Mouse (Mus musculus): ENCODE measurements around the gene Tbr1.

The Tbr1 gene

DNA sequence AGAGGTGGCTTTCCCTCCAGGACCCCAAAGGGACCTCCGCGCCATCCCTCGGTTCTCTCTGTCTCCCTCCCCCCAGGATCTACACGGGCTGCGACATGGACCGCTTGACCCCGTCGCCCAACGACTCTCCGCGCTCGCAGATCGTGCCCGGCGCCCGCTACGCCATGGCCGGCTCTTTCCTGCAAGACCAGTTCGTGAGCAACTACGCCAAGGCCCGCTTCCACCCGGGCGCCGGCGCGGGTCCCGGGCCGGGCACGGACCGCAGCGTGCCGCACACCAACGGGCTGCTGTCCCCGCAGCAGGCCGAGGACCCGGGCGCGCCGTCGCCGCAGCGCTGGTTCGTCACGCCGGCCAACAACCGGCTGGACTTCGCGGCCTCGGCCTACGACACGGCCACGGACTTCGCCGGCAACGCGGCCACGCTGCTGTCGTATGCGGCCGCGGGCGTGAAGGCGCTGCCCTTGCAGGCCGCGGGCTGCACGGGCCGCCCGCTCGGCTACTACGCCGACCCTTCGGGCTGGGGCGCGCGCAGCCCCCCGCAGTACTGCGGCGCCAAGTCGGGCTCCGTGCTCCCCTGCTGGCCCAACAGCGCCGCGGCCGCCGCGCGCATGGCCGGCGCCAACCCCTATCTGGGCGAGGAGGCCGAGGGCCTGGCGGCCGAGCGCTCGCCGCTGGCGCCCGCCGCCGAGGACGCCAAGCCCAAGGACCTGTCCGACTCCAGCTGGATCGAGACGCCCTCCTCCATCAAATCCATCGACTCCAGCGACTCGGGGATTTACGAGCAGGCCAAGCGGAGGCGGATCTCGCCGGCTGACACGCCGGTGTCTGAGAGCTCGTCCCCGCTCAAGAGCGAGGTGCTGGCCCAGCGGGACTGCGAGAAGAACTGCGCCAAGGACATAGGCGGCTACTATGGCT lies 9.0 kb downstream of the Tbr1 start:
- no peak for DNase-seq (ENCODE audit: low read depth)

DNA sequence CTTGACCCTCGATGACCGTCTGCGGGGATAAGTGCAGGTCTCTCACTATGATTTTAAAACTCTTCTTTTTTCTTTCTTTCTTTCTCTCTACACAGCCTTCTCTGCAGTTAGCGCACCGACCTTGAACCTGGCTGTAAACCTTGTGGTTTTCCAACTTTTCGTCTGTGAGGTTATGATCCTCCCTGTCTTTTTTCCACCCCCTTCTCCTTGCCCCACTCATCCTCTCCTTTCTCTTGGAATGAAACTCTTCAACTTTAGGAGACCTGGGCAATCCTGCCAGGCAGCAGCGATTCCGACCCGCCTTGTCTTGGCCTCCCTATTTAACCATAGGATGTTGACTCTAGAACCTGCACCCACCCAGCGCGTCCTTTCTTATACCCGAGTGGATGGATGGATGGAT lies 9.8 kb downstream of the Tbr1 start:
- DNase-seq (ENCODE audit: low read depth), result no peak

DNA sequence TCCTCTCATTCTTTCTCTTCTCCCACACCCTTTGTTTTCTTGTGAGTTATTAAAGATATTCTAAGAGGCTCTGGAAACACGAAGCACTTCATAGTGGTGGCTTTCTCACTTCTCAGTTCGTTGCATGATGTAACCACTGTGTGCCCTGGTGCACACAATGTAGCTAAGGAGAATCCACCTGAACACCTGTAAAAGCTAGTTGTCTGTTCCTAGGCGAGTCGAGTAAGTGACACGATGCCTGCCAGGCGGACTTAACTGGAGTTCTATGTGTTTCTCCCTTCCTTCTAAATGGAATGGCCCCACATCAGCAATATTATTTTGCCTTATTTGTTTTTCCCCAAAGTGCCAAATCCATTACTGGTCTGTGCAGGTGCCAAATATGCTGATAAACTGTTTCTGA lies 10.4 kb downstream of the Tbr1 start:
- DNase-seq (ENCODE audit: low read depth), result no peak

DNA sequence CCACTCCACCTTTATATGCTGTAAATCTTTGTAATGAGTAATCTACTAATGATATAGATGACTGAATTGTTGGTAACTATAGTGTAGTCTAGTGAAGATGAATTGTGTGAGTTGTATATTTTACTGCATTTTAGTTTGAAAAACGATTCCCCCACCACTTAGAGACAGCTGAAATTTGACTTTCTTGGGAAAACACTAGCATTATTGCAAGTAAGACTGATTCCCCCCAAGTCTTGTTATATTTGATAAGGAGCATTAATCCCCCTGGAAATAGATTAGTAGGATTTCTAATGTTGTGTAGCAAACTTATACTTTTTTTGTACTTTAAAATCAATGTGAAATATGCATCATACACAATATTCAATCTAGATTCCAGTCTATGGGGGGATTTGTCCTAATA lies 10.8 kb downstream of the Tbr1 start:
- DNase-seq (ENCODE audit: low read depth), result no peak

DNA sequence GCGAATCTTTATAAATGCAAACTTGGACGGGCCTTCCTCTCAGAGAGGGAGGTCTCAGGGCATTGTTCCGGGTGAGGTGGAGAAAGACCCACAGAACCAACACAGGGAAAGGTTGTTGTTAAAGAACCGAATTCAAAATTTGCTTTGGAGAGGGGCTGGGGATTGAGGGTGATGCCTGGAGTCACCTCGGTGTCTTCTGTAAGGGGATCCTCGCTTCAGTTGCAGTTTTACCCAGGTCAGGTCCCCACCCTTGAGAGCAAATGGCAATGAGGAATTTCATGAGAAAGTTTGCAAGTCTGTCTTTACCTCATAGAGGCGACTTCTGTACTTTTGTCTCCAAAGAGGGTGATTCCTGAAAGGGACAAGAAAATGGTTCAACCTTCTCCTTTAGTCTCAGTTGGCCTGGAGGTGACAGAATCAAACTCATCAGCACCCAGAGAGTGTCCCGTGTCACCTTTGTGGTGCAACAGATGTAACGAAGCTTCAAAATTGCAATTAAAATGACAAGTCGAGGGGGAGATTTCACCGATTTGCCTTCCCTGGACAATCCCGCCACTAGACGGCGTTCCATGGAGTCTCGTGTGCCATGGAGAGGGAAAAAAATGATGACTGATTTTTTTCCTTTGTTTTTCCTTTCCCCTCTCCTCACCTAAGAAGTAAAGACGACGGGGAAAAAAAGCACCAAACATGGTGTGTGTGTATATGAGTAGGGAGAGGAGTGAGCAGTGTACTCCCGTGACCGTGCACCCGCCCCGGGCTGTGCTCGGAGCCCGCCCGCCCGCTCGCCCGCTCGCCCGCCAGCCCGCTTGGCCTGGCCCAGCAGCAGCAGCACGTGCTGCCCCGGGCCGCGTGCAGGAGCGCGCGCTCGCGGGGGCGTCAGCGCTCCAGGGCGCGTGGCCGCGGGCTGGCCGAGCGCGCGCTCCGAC lies 12.1 kb downstream of the Tbr1 start:
- DNase-seq (ENCODE audit: low read depth), result no peak

DNA sequence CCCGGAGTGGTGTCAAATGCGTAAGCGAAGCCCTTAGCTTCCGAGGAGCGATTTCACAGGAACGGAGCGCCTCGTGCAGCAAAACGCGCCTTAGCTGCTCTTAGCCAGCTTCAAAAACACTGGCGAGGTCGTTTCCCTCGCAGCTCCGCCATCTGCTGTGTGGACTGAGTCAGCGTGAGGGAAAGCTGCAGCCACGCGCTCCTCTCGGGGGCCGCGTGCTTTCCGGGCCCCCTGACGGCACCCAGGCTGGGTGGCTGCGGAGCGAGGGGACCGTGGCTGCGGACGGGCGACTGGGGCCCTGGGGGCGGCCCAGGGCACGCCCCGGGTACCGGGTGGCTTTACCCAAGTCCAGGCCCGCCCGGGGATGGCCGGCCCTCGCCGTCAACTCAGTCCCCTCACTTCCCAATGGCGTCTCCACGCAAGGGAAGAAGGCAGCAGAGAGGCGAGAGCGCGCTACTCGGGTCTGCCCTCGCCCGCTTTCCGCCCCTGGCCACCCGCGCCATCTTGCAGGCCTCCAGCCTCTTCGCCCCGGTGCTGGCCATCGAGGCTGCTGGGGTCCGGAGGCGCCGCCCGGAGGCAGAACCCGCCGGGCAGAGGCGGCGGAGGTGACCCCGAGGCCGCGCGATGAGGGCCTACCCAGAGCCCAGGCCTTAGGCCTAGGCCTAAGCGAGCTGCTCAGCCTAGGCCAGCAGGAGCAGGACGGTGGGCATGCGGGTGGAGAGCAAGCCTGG lies 13.0 kb downstream of the Tbr1 start:
- DNase-seq (ENCODE audit: low read depth), result no peak

DNA sequence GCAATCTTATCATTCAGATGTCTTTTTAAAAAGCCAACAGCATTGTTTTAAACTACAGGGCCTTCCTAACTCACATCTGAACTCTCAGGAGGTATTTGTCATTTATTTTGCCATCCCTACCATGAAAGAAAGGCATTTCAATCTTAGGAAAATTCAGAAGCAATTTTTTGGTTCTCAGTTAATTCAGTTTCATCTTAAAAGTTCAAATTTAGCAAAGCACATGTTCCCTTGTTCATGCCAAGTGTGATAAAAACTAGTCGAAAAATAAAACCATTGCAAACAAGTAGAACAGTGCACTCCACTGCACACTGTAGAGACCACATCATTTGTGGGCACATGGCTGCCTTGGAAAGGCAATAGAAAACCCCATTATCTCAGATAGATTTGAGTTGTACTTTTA lies 15.5 kb downstream of the Tbr1 start:
- no peak for DNase-seq (ENCODE audit: low read depth)

DNA sequence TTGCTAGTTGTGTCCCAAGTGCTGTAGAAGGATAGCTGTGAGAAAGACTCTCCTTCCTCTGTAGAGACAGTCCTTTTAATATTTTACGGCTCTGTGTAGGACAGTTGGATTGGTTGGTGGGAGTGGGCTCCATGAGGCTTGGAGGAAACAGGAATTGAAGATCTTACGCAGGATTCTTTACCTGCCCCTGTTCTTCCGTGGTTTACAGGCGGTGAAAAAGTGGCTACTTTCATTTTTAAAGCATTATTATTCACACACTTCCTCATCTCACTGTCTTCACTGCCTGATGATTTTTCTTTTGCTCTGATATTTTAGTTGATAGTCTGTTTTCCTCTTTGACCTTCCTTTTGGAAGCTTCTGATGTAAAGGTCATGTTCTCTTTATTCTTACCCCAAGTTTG lies 17.5 kb downstream of the Tbr1 start:
- DNase-seq (ENCODE audit: low read depth), result no peak

DNA sequence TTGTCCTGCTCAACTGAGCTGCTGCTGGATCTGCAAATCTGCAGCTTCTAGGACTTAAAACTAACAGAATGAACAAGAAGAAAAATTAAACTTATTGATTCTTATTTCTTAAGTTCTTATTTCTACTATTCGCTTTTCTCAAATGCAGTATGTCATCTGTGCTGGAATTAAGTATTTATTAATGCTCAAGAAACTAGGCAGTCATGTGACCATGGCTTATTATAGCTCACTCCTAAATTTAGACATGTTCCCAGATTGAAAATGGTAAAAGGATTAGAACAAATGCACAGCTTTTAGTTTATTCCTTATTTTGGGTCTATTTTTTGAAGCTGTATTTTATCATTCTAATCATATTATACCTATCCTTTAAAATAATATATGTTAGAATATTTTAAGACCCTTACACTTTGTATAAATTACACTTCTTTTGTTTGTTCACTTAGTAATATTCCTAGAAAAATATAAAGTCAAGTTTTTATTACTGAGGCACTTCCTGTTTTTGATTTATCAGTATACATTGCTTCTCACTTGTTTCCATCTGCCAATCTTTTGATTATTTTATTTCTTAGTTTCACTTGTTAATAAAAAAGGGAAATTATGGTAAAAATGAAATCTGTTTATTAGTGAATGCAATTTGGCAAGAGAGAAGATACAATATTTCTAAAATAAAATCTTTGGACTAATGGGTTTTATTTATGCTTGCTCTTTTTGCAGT lies 20.9 kb downstream of the Tbr1 start:
- DNase-seq (ENCODE audit: low read depth), result no peak

DNA sequence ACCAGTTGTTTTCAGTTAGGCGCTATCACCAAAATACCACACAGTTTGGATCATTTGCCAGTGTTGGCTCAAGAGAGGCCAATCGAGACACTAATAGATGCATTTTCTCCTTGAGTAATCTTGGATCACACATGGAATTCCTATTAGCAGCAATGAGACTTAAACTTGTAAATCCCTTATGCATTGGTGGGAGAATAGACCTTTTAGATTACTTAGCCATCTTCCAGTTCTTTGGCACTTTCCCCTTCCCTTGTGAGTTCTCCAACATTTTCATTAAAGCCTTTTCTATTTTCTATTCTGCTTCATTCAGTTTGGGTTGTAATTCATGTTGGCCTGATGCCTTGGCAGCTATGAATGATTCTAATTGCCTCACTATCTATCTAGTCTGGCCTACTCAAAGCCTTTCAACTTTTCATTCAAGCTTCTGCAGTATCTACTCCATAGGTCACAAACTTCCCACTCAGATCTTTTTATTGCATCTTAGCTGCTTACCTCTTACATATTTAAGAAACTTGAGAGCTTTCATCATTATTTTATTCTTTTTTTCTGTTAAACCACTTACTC lies 34.6 kb downstream of the Tbr1 start:
- DNase-seq (ENCODE audit: low read depth), result no peak

All from fibroblast of lung, adult 2 months (primary cell).